Mouse (Mus musculus) left cerebral cortex, postnatal 4 days (tissue): ENCODE measurements around the gene Tmprss15. TPM values are rescaled to one million over a fixed set of nuclear protein-coding genes. Genes with fewer than 3 reads are reported as not detected.
A peak's percentile ranks its signal among the peaks of the same experiment; 100 is the strongest.

Experiments used
- DNase-seq: peaks from one replicate; pipeline ENCODE4 v3.0.0-alpha.2; 2022
- intact Hi-C: fragments of 180-260 bp; cut with DNase I; formaldehyde crosslinking; loops from one replicate; pipeline ENCODE4 v1.15.1; 2025
- total RNA-seq, 2 experiments: library from RNA; stranded (reverse); gene quantifications; 2 replicates each; pipeline ENCODE4 v1.2.3; 2021

The Tmprss15 gene
- total RNA-seq, 2 experiments from 2014 or later = 0.12 TPM; not detected in 1

DNA sequence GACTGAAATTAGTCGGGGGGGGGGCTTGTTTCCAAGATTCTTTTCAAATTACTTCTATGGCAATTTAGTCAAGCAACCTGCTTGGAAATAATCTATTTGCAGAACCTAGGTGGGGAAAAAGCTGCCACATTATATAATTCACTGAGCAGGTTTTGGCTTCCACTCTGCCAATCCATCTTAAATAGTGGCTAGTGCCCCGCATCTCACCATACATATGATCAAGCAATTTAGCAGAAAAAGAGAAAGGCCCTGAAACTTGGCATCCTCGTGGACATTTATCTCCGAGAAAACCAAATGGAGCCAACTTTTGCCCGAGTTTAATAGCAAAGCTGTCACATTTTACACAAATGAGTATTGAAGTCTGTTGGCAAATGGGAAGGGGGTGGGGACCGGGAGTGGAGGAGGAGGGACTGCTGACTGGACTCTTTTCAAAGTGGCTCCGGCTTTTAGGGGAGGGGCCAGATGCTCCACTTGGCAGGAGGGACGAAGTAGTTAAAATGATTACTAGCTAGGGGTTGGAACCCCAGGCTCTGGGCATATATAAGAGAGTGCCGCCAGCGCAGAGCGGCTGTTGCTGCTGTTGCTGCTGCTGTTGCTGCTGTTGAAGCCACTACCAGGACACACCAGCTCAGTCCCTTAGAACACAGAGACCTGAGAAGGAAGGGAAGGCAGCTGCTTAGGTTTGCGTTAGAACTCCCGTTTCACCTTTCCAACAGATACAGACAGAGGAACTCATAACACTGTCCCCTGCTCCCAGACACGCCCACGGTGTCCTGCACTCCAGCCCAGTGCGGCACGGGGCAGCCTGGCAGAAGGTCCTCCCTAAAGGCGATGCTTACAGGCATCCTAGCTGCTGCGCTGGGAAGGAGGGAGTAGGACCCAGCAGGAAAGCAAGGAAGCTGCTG lies 160.3 kb downstream of the Tmprss15 start, which contains the start of gene Chodl:
Gene Chodl, plus strand, starts transcription at position 567 of the 905 bp plus-strand sequence.
- peak; percentile 74 for DNase-seq
- intact Hi-C loops = no loop called here

DNA sequence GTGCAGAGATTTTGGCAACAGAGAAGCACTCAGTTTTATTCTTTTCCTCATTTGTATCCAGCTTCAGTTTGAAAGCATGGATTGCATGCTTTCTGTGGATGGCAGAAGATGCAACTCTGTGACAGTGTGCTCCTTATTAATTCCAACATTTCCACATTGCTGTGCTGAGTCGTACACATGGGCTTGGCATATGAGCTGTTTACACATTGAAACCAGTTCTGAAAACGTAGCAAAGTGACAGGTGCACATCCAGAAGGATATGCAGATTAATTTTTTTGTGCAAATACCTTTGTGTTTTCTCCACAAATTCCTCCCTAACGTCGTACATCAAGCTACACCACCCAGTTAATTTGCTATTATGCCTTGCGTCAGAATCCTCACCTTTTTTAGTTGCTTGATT lies 168.3 kb downstream of the Tmprss15 start:
- intact Hi-C loops = no loop called here
- DNase-seq = no peak

Other genes with a start within 250 kb of the Tmprss15 start
- gene Chodl, start 160.1 kb downstream of the Tmprss15 start, total RNA-seq = 1 to 10 TPM; 4.1 to 6.5 TPM